Mouse (Mus musculus) telencephalon, adult 2 months (tissue): ENCODE results near the gene Sipa1l3.

ENCODE experiments used
- DNase-seq: peaks from one replicate; pipeline ENCODE4 v3.0.0-alpha.2; 2011; ENCODE audit warnings: low read depth, low spot score

Sipa1l3 gene

DNA sequence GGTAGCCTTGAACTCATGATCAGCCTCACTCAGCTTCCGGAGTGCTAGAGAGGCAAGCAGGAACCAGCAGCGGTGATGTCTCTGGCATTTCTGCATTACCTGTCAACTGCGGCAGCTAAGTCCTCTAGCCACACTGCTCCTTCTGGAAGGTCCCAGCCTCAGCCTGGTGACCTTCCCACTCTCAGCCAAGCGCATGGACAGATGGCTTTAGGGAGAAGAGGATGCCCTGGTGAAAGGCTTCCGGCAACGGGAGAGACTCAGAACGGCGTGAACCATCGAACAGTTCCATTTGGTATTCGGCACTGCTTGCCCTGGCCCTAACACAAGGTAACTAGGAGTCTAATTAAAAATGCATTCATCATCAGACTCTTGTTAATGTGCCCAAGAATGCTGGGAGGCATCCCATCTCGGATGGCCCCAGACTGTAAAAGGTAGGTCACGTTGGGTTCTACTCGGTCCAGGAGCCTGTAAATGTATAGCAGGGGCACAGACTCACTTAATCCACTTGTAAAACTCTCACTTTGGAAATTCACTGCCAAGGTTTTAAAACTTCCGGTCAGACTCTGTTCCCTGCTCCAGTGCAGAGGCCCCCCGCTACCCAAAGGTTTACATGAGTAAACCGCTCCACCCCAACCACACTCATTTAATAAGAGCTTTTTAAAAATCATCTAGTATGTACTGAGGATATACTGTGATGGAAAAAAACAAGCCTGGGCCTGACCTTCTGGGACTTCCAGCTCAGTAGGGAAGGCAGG lies 37.7 kb downstream of the Sipa1l3 start:
- DNase-seq, result no peak

DNA sequence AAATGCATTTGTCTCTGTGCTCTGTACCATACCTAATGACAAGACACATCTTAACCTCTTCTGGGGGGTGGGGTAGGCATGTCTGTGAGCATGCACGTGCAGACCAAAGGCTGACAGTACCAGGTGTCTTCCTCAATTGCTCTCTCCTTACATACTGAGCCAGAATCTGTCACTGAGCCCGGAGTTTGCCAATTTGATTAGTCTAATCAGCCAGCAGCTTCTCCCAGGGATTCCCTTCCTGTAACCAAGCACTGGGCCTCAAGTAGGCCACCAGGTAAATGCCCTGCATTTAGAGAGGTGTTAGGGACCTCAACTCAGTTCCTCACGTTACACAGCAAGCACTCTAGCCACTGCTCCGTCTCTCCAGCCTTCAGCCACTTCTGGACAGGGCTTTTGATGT lies 38.3 kb downstream of the Sipa1l3 start:
- no peak for DNase-seq

DNA sequence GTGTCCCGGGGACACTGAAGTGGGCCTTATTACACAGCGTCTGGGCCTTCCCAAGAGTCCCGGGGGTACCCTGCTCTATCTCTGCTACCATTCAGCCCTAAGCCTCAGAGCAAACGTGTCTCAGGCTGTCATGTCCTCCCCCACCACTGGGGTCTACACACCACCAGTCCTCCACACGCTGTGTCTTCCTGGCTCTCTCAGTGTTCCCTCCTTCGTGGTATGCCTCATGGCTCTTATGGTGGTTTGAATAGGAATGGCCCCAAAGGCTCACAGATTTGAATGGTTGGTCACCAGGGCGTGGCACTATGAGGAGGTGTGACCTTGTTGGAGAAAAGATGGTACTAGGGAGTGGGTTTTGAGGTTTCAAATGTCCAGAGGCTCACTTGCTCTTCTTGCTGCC lies 43.4 kb downstream of the Sipa1l3 start:
- no peak for DNase-seq

DNA sequence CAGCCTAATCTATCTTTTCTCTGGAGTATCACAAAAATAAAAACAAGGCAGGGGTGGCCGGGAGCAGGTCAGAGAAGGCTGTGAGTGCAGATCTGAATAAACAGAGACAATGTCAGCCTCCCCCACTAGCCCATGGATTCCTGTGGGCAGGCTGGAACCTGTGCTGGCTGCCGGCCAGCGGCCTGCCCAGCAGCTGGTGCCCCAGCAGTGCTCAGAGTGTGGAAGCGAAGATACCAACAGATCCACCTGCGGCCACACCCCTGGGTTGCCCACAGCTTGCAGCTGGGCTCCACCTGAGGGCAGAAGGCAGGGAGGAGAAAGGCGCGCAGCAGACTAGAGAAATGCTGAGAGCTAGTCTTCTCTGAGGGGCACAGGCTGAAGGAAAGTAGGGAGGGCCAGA lies 47.1 kb downstream of the Sipa1l3 start:
- no peak for DNase-seq

DNA sequence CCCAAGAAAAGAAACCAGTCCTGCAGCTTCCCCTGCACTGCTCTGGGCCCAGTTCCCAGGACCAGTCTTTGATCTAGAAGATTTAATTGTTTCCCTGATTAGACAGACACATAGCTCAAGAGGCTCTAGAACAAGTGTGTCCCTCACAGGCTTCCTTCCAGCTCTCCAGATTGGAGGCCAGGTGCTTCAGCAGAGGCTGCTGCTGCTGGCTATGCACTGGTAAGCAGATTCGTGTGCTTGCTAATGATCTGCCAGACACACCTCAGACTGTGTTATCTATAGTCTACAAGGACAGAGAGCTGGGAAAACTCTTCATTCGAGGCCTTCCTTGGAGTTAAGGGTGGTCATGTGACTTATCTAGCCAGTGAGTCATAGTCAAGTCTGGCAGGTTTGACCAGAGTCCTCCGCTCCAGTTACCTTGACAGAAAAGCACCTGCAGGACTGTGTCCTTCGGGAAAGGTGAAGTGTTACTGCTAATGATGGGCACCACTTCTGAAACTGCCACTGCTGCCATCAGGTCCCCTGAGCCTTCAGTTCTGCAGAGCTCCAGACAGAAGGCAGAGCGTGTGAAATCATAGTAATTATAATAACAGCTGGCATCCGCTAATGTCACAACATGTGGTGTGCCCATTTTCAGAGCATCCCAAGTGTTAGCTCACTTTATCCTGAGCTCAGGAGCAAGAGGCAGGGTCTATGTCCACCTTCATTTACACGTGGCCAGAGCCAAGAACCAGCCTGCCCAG lies 48.7 kb downstream of the Sipa1l3 start:
- DNase-seq, result no peak

DNA sequence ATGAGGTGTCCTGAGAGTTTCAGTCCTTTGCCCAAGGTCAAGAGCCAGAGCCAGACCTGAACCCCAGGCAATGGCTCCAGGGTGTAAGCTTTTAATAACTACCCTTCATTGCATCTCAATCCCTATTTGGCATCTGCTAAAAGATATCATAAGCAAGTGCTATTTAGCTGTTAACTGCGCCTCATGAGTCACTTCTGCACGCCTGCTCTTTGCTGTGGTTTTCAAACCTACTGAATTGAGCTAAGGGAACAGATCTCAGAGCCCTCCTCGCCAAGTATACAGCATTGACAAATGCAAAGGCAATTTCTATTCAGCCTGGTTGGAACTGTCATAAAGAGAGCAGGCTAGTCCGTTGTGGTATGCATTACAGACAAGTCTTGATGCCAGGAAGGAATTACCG lies 49.8 kb downstream of the Sipa1l3 start:
- no peak for DNase-seq

DNA sequence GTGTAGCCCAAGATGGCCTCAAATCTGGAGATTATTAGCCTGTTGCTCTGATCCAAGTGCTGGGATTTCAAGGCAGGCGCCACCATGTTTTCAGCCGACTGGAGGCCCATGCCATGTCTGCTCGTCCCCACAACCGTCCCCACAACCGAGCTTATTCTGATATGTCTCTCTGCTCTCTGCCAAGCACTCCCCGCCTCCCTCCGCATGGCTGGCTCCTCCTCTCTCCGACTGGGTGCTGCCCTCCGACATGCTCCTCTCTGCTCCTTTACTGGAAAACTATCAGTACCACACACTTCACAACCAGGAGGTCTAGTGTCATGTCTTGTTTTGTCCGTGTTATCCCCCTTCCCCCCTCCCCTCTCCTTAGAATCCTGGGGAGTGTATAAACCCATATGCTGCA lies 51.9 kb downstream of the Sipa1l3 start:
- no peak for DNase-seq

DNA sequence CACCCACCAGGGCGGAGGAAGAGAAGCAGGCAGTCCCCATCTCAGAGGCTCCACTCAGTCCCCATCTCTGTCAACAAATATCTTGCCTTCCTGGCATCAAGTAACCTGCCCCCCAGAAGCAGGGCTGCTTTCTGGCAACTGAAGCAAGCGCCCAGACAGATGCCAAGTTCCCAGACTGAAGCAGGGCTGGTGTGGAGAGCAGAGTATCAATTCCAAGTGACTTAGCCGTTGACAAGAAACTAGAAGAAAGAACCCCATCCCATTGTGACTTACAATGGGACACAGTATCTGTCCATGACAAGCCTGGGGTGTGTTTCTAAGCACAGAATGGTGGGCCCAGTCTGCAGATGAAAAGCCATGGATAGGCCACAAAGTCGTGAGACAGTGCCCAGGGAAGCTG lies 52.7 kb downstream of the Sipa1l3 start:
- no peak for DNase-seq

DNA sequence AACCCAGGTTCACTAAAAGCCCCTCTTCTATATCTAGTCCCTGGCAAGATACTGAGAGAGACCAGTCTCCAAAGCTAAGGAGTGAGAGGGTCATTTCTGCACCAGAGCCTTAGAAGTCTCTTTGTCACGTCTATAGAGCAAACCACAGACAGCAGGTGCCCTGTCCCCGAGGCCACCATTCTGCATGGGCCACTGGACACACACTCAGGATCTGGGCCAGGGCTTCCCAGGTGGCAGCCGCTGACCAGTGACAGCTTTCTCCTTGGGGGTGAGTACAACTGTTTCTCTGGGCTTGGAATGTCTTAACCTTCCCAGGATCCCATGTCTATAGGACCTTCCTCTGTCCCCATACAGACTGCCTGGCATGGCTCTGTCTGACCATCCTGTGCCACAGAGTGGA lies 55.6 kb downstream of the Sipa1l3 start:
- no peak for DNase-seq

DNA sequence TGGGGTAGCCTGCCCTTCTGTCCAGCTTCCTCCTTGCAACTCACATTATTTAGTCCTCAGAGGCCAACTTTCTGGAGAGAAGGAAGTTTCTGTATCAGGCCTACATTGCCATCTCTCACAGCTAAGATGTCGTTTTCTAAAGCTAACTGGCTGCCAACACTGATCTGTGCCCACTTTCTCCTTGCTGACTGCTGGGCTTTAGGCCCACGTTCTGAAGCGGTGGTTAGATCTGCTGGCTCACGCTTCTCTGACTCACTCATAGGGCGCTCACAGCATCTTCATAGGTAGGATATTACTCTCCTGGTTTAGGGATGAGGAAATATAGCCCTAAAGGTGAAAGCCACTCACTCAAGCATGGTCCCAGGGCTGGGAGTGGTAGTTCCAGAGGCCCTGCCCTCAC lies 56.3 kb downstream of the Sipa1l3 start:
- peak; percentile 68 for DNase-seq

DNA sequence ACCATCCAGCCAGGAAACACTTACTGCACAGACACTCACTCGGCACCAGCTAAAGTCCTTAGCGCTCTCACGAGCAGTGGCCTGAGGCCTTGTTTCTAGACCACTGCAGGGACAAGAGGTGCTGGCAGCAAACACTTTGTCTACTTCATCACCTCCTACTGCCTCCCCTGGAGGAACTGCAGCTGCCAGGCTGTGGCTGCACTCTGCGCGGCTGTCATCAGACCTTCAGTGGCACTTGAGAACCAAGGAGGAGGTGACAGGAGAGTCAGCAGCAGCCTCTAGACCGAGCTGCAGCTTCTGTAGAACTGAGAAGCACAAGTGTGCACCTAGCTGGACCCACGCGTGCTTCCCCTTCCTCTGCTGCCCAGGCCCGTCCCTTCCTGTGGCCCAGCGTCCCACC lies 56.9 kb downstream of the Sipa1l3 start:
- no peak for DNase-seq

DNA sequence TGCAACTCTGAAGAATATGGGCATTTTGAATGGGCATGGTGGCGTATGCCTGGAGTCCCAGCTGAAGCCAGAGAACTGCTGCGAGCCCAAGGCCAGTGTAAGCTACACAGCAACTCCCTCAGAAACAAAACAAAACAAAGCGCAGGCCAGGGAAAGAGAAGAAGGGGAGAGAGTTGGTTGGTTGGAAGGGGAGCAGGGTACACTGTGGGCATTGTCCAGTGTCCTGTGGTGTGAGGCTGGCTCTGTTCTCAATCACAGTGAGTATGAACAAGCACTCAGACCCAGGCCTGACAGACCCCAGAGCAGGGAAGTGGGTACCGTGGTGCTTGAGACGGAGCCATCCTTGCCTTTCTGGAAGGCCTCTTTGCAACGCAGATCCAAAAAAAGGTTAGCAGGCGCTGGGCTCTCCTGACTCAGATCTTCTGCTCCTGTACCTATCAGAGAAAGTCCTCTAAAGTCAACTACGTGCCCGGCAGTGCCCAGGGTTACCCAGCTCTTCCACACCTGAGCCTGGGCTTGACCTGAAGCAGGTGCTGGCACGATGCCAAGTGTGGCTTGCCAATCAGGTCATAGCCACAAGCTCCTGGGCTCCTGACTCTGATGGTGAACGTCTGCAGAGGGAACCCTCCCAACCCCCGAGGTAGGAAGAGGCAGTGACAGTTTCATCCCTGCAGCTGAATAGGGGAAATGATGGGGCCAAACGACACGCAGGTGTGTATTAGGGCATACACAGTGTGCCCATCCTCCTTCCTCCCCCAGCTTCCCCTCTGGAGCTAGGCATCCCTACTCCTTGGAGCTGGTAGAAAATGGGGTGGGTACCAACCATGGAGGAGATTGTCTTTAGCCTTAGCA lies 59.3 kb downstream of the Sipa1l3 start:
- no peak for DNase-seq

DNA sequence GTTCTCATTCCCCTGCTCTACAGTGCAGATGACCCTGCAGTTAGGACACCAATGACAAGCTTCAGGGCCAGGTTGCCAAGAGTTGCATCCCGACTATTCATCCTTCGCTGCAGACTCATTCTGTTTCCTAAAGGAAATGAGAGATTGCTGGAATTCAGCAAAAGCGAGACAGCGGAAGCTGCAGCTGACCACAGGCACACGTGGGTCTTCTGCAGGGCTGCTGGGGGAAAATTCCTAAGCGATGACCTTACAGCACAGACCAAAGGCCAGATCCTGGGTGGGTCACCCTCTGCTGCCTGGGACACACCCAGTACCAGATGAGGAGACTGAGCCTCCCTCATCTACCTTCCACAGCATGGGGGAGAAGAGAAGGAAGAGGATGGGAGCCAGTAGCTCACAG lies 60.7 kb downstream of the Sipa1l3 start:
- DNase-seq, result no peak

DNA sequence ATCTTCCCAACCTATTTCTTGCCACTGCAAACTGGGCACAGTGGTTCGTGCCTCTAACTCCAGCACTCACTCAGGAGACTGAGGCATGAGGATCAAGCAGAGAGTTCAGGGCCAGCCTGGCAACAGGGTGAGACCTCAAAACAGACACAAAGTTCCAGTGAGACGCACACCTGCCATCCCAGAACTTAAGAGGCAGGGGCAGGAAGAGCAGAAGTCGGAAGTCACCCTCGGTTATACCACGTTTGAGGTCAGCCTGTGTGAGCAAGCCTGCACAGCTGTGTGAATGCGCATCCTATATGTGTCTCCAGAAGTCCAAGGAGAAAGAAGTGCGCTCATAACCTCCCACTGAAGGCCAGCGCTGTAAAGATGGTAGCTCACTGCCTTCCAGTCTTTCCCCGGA lies 61.7 kb downstream of the Sipa1l3 start:
- DNase-seq, result no peak

DNA sequence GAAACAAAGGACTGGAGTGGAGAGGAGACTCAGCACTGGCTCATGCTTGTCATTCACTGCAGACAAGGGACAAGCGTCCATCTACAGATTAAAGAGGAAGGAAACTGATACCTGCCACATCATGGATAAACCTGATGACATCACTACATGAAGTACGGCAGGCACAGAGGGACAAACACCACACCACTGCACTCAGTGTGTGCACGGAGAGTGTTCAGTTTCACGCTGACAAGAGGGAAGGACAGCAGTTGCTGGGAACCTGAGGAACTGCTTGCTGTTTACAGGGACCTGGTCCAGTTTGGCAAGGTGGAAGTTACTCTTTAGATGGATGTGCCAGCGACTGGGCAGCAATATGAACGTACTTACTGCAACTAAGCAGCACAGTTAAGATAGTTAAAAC lies 62.9 kb downstream of the Sipa1l3 start:
- no peak for DNase-seq

DNA sequence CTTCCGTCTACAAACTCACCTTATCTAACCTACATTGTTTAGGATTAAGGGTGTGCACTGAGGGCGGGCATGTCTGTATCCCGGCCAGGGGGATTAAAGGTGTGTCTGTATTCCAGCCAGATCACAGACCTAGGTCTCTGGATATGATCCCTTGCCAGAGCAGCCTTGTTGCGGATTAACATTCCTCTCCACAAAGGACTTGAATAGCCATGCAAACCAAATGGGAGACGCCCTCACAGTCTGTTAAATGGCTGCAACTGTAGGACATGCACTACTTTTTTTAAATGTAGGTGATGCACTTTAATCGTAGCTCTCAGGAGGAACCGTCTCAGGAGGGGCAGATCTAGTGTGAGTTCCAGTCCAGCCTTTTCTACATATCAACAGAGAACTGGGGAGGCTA lies 63.5 kb downstream of the Sipa1l3 start:
- DNase-seq, result no peak

DNA sequence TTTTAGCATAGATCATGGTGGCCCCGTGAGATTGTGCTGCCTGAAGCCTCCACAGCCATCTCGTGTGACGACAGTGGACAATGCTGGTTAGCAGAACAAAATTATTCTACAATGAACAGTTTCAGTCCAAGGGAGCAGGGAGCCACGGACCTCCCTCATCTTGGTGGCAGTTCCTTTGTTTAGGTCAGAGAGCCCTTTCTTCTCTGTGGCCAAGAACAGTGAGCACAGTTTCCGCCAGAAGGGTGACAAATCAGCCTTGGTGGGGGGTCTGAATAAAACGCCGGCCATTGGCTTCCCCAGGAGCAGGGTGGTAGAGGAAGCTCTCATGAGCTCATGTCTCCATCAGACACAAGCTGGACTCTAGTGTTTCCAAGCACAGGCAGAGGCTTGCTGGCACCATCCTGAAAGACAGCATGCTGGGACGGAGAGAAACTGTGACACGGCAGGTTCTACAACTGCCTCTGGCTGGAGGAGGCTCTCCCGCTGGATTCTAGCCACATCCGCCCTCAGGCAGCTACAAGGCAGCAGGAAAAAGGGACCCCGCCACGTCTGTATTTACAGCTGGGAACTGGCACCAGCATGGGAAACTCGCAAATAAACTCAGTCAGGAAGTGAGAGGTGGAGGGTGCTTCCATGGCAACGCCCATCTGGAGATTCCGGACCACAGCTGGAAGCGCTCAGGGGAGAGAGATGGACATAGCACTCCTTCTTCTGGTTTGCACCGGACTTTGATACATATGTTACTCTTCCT lies 65.3 kb downstream of the Sipa1l3 start:
- peak; percentile 42 for DNase-seq

DNA sequence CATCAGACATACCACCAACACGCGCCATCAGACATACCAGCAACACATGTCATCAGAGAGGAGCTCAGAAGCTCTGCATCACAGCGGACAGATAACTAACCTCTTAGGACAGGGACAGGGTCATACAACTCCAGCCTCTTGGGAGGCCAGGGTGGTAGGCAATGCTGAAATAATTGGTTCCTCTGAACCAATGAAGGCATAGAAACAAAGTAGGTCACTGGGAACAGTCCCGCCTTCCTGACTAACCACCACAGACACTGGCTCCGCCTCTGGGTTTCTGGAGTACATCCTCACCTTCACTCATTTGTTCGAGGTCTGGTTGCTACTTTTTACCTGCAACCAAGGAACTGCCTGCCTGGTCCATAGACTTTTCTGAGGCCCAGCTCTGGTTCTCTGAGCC lies 66.1 kb downstream of the Sipa1l3 start:
- DNase-seq, result no peak

DNA sequence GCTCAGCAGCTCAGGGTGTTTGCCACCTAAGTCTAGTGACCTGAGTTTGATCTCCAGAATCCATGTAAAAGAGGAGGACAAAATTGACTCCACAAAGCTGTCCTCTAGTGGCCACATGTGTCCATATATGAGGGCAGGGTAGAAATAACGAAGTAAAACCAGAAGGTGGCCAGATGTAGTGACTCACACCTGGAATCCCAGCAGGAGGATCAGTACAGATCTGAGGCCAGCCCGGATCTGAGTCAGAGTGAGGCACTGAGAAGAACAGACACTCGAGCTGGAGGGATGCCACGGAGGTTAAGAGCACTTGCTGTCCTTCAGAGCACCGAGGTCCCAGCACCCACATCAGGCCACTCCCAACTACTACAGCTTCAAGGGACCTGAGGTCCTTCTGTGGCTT lies 68.3 kb downstream of the Sipa1l3 start:
- DNase-seq, result no peak

DNA sequence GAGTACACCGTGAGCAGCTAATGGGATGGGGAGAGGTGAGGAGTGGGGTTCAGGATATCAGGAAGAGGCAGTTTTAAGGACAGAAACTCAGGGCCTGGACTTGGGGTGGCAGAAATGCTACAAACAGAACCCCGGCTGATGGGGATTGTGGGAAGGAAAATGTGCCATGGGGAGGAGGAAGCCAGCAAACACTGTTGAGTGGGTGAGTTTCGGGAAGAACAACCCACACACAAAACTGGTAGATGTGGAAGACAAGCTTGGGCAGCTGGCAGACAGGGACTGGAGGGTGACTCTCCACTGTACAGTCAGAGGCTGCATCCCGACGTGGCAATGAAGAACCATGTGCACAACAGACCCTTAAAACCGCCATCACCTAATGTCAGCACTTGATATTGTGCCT lies 69.6 kb downstream of the Sipa1l3 start:
- DNase-seq, result peak; percentile 62

DNA sequence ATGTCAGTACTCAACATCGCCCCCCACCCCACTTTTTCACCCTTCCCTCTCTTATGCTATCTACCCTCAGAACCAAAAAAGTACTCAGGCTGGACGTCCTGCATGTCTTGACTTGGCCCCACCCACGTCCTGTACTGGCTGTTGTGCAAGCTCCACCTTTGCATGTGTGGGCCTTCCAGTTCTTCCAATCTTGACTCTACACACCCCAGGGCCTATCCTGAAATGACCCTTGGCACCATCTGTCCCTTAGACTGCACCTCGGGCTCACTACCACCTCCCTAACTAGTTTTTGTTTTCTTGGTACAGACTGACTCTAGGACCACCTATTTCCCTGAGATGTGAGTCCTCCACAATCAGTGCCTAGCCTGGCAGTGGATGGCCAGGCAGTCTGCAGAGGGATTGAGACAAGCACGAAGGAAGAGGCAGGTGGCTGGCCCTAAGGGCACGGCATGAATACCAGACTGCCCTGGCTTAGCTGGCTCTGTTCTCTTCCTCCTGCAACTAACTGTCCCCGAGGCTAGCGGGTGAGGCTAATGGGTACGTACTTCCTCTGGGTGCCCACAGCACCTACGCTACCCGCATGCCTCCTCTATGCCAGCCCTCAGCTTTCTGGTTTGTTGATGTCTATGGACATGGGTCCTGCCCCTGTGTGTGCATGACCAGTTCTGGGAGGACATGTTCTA lies 71.2 kb downstream of the Sipa1l3 start:
- no peak for DNase-seq
